Mouse (Mus musculus): ENCODE results near the gene Ccdc17. TPM values are rescaled to one million over a fixed set of nuclear protein-coding genes. Genes with fewer than 3 reads are reported as not detected.
A peak's percentile ranks its signal among the peaks of the same experiment; 100 is the strongest.

Ccdc17 gene
- 3.8 and 4.6 TPM in 2 replicates for polyA plus RNA-seq (2015; fragmentation: Nextera tagmentation; extraction: Ambion mirVana)

GRCm38 (mm10) chr4:116596379-116596778 lies at the start of gene Ccdc17:
Ccdc17 (plus strand) TSS chr4:116596654.
- H3K27me3 ChIP-seq = no peaks in the 10 kb centered on the region
- H3K27ac ChIP-seq (replicated peaks) = peak within 1 kb of the TSS; percentile 64
- no peak for ATAC-seq (replicated peaks)
- H3K9me3 ChIP-seq = no peaks in the 10 kb centered on the region
- peak within 1 kb of the TSS; percentile 82 for H3K4me2 ChIP-seq (replicated peaks)
- peak within 1 kb of the TSS; percentile 66 for H3K9ac ChIP-seq (replicated peaks)
- H3K4me1 ChIP-seq = peaks cover 17% of the 10 kb centered on the region
- WGBS = 29% methylated on average over 5 of the region's 5 CpGs
- peak within 1 kb of the TSS; percentile 68 for H3K4me3 ChIP-seq
- H3K36me3 ChIP-seq = peaks cover 42% of the 10 kb centered on the region

GRCm38 (mm10) chr4:116550432-116550831 lies 46.0 kb upstream of the Ccdc17 start:
- 93% methylated on average over 1 of the region's 1 CpGs for WGBS
- Histone ChIP-seq H3K4me2 (replicated peaks) (no peak overlapping the region), H3K9me3 (no peaks in the 10 kb centered on the region), H3K9ac (replicated peaks) (no peak overlapping the region), H3K27ac (replicated peaks) (no peak overlapping the region), H3K36me3 (peaks cover 9% of the 10 kb centered on the region), H3K27me3 (no peaks in the 10 kb centered on the region), H3K4me1 (peaks cover 4% of the 10 kb centered on the region; the same call in 1 of the 2 replicates), H3K4me3 (no peak overlapping the region)
- ATAC-seq (replicated peaks) = no peak

GRCm38 (mm10) chr4:116553035-116553434 lies 43.4 kb upstream of the Ccdc17 start:
- Histone ChIP-seq H3K9me3 (no peaks in the 10 kb centered on the region), H3K27ac (replicated peaks) (no peak overlapping the region), H3K27me3 (no peaks in the 10 kb centered on the region), H3K4me1 (peaks cover 11% of the 10 kb centered on the region), H3K36me3 (peaks cover 9% of the 10 kb centered on the region), H3K4me2 (replicated peaks) (no peak overlapping the region), H3K4me3 (no peak overlapping the region), H3K9ac (replicated peaks) (no peak overlapping the region)
- ATAC-seq (replicated peaks) = no peak
- WGBS = 78% methylated on average over 3 of the region's 3 CpGs

- H3K9me3 ChIP-seq = no peaks in the 10 kb centered on the region
- peak within 1 kb of the TSS; percentile 60 for H3K9ac ChIP-seq (replicated peaks)
- ATAC-seq (replicated peaks) = no peak
- peaks cover 9% of the 10 kb centered on the region for H3K36me3 ChIP-seq
- H3K4me3 ChIP-seq = peak within 1 kb of the TSS; percentile 95
- H3K27me3 ChIP-seq = no peaks in the 10 kb centered on the region
- H3K4me1 ChIP-seq = peaks cover 34% of the 10 kb centered on the region
- H3K4me2 ChIP-seq (replicated peaks) = peak within 1 kb of the TSS; percentile 85
- H3K27ac ChIP-seq (replicated peaks) = peak within 1 kb of the TSS; percentile 91
- WGBS = 3% methylated on average over 23 of the region's 23 CpGs
Measured at GRCm38 (mm10) chr4:116555413-116556300, 40.8 kb upstream of the Ccdc17 start, which contains the start of gene Tmem69. Tmem69 (minus strand) TSS chr4:116555936.

GRCm38 (mm10) chr4:116556561-116557305 lies 39.7 kb upstream of the Ccdc17 start:
- peak overlapping the region; percentile 85 for H3K4me2 ChIP-seq (replicated peaks)
- peak; percentile 98 for ATAC-seq (replicated peaks)
- H3K36me3 ChIP-seq = peaks cover 9% of the 10 kb centered on the region
- peak overlapping the region; percentile 60 for H3K9ac ChIP-seq (replicated peaks)
- H3K9me3 ChIP-seq = no peaks in the 10 kb centered on the region
- H3K4me1 ChIP-seq = peaks cover 34% of the 10 kb centered on the region
- H3K27ac ChIP-seq (replicated peaks) = peak overlapping the region; percentile 91
- peak overlapping the region; percentile 95 for H3K4me3 ChIP-seq
- WGBS = 0% methylated on average over 28 of the region's 28 CpGs
- H3K27me3 ChIP-seq = no peaks in the 10 kb centered on the region

GRCm38 (mm10) chr4:116557306-116558121 lies 38.9 kb upstream of the Ccdc17 start, which contains the start of gene Gpbp1l1:
Gpbp1l1 (plus strand) TSS chr4:116557658.
- Histone ChIP-seq H3K36me3 (peaks cover 9% of the 10 kb centered on the region), H3K9ac (replicated peaks) (peak within 1 kb of the TSS; percentile 90), H3K27me3 (no peaks in the 10 kb centered on the region), H3K4me2 (replicated peaks) (peak within 1 kb of the TSS; percentile 85), H3K4me1 (peaks cover 34% of the 10 kb centered on the region), H3K4me3 (peak within 1 kb of the TSS; percentile 95), H3K27ac (replicated peaks) (peak within 1 kb of the TSS; percentile 91), H3K9me3 (no peaks in the 10 kb centered on the region)
- ATAC-seq (replicated peaks) = peak; percentile 96
- under 1% methylated on average over 74 of the region's 78 CpGs for WGBS

GRCm38 (mm10) chr4:116558151-116558882 lies 38.1 kb upstream of the Ccdc17 start:
- ATAC-seq (replicated peaks) = no peak
- peak overlapping the region; percentile 91 for H3K27ac ChIP-seq (replicated peaks)

GRCm38 (mm10) chr4:116595793-116596192 lies 661 bp upstream of the Ccdc17 start:
- Histone ChIP-seq H3K4me2 (replicated peaks) (no peak overlapping the region), H3K4me1 (peaks cover 17% of the 10 kb centered on the region), H3K4me3 (no peak overlapping the region), H3K36me3 (peaks cover 42% of the 10 kb centered on the region), H3K9me3 (no peaks in the 10 kb centered on the region), H3K27ac (replicated peaks) (no peak overlapping the region), H3K27me3 (no peaks in the 10 kb centered on the region), H3K9ac (replicated peaks) (no peak overlapping the region)
- WGBS = 83% methylated on average over 8 of the region's 8 CpGs
- ATAC-seq (replicated peaks) = no peak

More at GRCm38 (mm10) chr4:116558151-116558882, 38.1 kb upstream of the Ccdc17 start:
- Histone ChIP-seq H3K9ac (replicated peaks) (peak overlapping the region; percentile 90), H3K27me3 (no peaks in the 10 kb centered on the region), H3K9me3 (no peaks in the 10 kb centered on the region), H3K4me3 (peak overlapping the region; percentile 95), H3K4me1 (peaks cover 34% of the 10 kb centered on the region), H3K36me3 (peaks cover 4% of the 10 kb centered on the region), H3K4me2 (replicated peaks) (peak overlapping the region; percentile 85)
- WGBS = 4% methylated on average over 15 of the region's 15 CpGs

GRCm38 (mm10) chr4:116596978-116597881 lies 776 bp downstream of the Ccdc17 start:
- peak overlapping the region; percentile 68 for H3K4me3 ChIP-seq
- H3K4me1 ChIP-seq = peaks cover 17% of the 10 kb centered on the region
- no peaks in the 10 kb centered on the region for H3K27me3 ChIP-seq
- WGBS = under 1% methylated on average over 50 of the region's 50 CpGs
- H3K9me3 ChIP-seq = no peaks in the 10 kb centered on the region
- H3K27ac ChIP-seq (replicated peaks) = peak overlapping the region; percentile 64
- H3K9ac ChIP-seq (replicated peaks) = peak overlapping the region; percentile 66
- H3K36me3 ChIP-seq = peaks cover 42% of the 10 kb centered on the region
- peak; percentile 92 for ATAC-seq (replicated peaks)
- peak overlapping the region; percentile 82 for H3K4me2 ChIP-seq (replicated peaks)

GRCm38 (mm10) chr4:116612621-116613020 lies 16.2 kb downstream of the Ccdc17 start:
- Histone ChIP-seq H3K9ac (replicated peaks) (no peak overlapping the region), H3K4me3 (no peak overlapping the region), H3K4me1 (no peaks in the 10 kb centered on the region), H3K9me3 (no peaks in the 10 kb centered on the region), H3K27ac (replicated peaks) (no peak overlapping the region), H3K27me3 (no peaks in the 10 kb centered on the region), H3K4me2 (replicated peaks) (no peak overlapping the region), H3K36me3 (peaks cover 65% of the 10 kb centered on the region)
- ATAC-seq (replicated peaks) = no peak
- WGBS = 88% methylated on average over 2 of the region's 2 CpGs
